Mouse (Mus musculus) forebrain, embryonic 14.5 days (tissue): Measurements from ENCODE around the gene Retsat. TPM values are rescaled to one million over a fixed set of nuclear protein-coding genes. Genes with fewer than 3 reads are reported as not detected.

ENCODE experiments used
- ATAC-seq: fragments of 200-750 bp; cut with Nextera tagmentation; 2 replicates; pipeline ENCODE4 v1.8.0; 2017; ENCODE audit warnings: mild to moderate bottlenecking, moderate library complexity
- DNase-seq: peaks from one replicate; pipeline ENCODE4 v3.0.0-alpha.2; 2015; ENCODE audit warnings: low spot score
- H3K27ac ChIP-seq: fragments of 300-500 bp; sonication (generic); 2 replicates; pipeline ENCODE4 v1.5.1; 2014; ENCODE audit warnings: low read depth, mild to moderate bottlenecking, control low read depth, low read length, moderate library complexity
- H3K27me3 ChIP-seq: fragments of 300-500 bp; sonication (generic); replicated peaks from 2 replicates; pipeline ENCODE4 v1.6.1; 2014; ENCODE audit warnings: low read length, control low read depth, mixed read lengths; ENCODE audit not compliant: control insufficient read depth, insufficient read depth
- H3K36me3 ChIP-seq: fragments of 300-500 bp; sonication (generic); 2 replicates; pipeline ENCODE4 v1.6.1; 2014; ENCODE audit warnings: low read length, control low read depth; ENCODE audit not compliant: control insufficient read depth, insufficient read depth
- H3K4me1 ChIP-seq: fragments of 300-500 bp; sonication (generic); 2 replicates; pipeline ENCODE4 v1.6.1; 2014; ENCODE audit warnings: antibody characterized with exemption, low read length, control low read depth; ENCODE audit not compliant: control insufficient read depth, insufficient read depth
- H3K4me2 ChIP-seq: fragments of 300-500 bp; sonication (generic); 2 replicates; pipeline ENCODE4 v1.6.1; 2014; ENCODE audit warnings: mild to moderate bottlenecking, control low read depth, low read length
- H3K4me3 ChIP-seq: fragments of 300-500 bp; sonication (generic); 2 replicates; pipeline ENCODE4 v1.5.1; 2014; ENCODE audit warnings: low read depth, low read length, control low read depth
- H3K9ac ChIP-seq: fragments of 300-500 bp; sonication (generic); 2 replicates; pipeline ENCODE4 v1.6.1; 2014; ENCODE audit warnings: mild to moderate bottlenecking, low read length, control low read depth, moderate library complexity
- H3K9me3 ChIP-seq: fragments of 300-500 bp; sonication (generic); replicated peaks from 2 replicates; pipeline ENCODE4 v1.6.1; 2016; ENCODE audit warnings: low read length, control low read depth, mixed read lengths; ENCODE audit not compliant: control insufficient read depth
- WGBS: fragments of 180-500 bp; shearing (Covaris S2); extraction: QIAGEN DNeasy Blood & Tissue Kit; methylation state at CpG from one replicate; pipeline ENCODE4 v1.1.7; 2014; 5-methylcytosine and 5-hydroxymethylcytosine counted together
- polyA plus RNA-seq: library from polyadenylated mRNA; unstranded; fragments of >200 nt; fragmentation: Nextera tagmentation; extraction: Ambion mirVana; gene quantifications from 2 replicates; pipeline ENCODE4 v1.2.1, GENCODE M21; 2014

Retsat gene
- polyA plus RNA-seq, 1 experiment from 2014 or later, result 8.4 TPM

- WGBS, result 72% methylated on average over 11 of the region's 11 CpGs
- DNase-seq, result no peak
- H3K4me1 ChIP-seq, result no peaks in the 10 kb centered on the region
These were observed 16.5 kb upstream of the Retsat start for GRCm38 (mm10) chr6:72581625-72582382.

GRCm38 (mm10) chr6:72583211-72583839 lies 14.9 kb upstream of the Retsat start:
- ATAC-seq, result no peak
- no peaks in the 10 kb centered on the region for H3K4me1 ChIP-seq
- H3K27me3 ChIP-seq, result no peaks in the 10 kb centered on the region
- WGBS, result 86% methylated on average over 4 of the region's 4 CpGs
- no peak overlapping the region for H3K27ac ChIP-seq
- H3K36me3 ChIP-seq, result no peaks in the 10 kb centered on the region
- H3K9ac ChIP-seq, result no peak overlapping the region
- no peak overlapping the region for H3K4me2 ChIP-seq
- H3K4me3 ChIP-seq, result no peak overlapping the region
- no peak for DNase-seq
- no peaks in the 10 kb centered on the region for H3K9me3 ChIP-seq

More at GRCm38 (mm10) chr6:72581625-72582382, 16.5 kb upstream of the Retsat start:
- Histone ChIP-seq H3K9me3 (no peaks in the 10 kb centered on the region), H3K4me3 (no peak overlapping the region), H3K27me3 (no peaks in the 10 kb centered on the region), H3K9ac (no peak overlapping the region), H3K4me2 (no peak overlapping the region), H3K27ac (no peak overlapping the region), H3K36me3 (0 out of 2 replicates have a peak, but pooled peaks cover 2% of the 10 kb centered on the region)
- ATAC-seq, result no peak

GRCm38 (mm10) chr6:72584154-72584553 lies 14.1 kb upstream of the Retsat start:
- no peak overlapping the region for H3K4me3 ChIP-seq
- DNase-seq (no peak), ATAC-seq (no peak)
- 89% methylated on average over 11 of the region's 11 CpGs for WGBS
- no peak overlapping the region for H3K9ac ChIP-seq
- no peak overlapping the region for H3K27ac ChIP-seq
- no peaks in the 10 kb centered on the region for H3K27me3 ChIP-seq
- H3K36me3 ChIP-seq, result no peaks in the 10 kb centered on the region
- H3K4me1 ChIP-seq, result no peaks in the 10 kb centered on the region
- H3K9me3 ChIP-seq, result no peaks in the 10 kb centered on the region
- H3K4me2 ChIP-seq, result no peak overlapping the region

- ATAC-seq (no peak), DNase-seq (no peak)
- Histone ChIP-seq H3K9ac (no peak overlapping the region), H3K27ac (no peak overlapping the region), H3K9me3 (no peaks in the 10 kb centered on the region), H3K4me2 (no peak overlapping the region), H3K27me3 (no peaks in the 10 kb centered on the region), H3K4me3 (no peak overlapping the region), H3K4me1 (no peaks in the 10 kb centered on the region), H3K36me3 (no peaks in the 10 kb centered on the region)
- WGBS, result 73% methylated on average over 3 of the region's 3 CpGs
These were observed 11.6 kb upstream of the Retsat start for GRCm38 (mm10) chr6:72586701-72587100.

GRCm38 (mm10) chr6:72588307-72588706 lies 10.0 kb upstream of the Retsat start:
- H3K9ac ChIP-seq, result no peak overlapping the region
- no peaks in the 10 kb centered on the region for H3K4me1 ChIP-seq
- H3K27ac ChIP-seq, result no peak overlapping the region
- no peaks in the 10 kb centered on the region for H3K9me3 ChIP-seq
- no peaks in the 10 kb centered on the region for H3K36me3 ChIP-seq
- H3K4me3 ChIP-seq, result no peak overlapping the region
- H3K27me3 ChIP-seq, result no peaks in the 10 kb centered on the region
- H3K4me2 ChIP-seq, result no peak overlapping the region
- DNase-seq, result no peak
- ATAC-seq, result no peak

- Histone ChIP-seq H3K27ac (no peak overlapping the region), H3K36me3 (no peaks in the 10 kb centered on the region), H3K4me3 (no peak overlapping the region), H3K9ac (no peak overlapping the region), H3K9me3 (no peaks in the 10 kb centered on the region), H3K4me1 (no peaks in the 10 kb centered on the region), H3K4me2 (no peak overlapping the region), H3K27me3 (no peaks in the 10 kb centered on the region)
- no peak for DNase-seq
- no peak for ATAC-seq
These were observed 8.2 kb upstream of the Retsat start for GRCm38 (mm10) chr6:72590111-72590510.

- Histone ChIP-seq H3K27ac (no peak overlapping the region), H3K27me3 (no peaks in the 10 kb centered on the region), H3K9me3 (no peaks in the 10 kb centered on the region), H3K36me3 (no peaks in the 10 kb centered on the region), H3K4me2 (no peak overlapping the region), H3K4me3 (no peak overlapping the region), H3K4me1 (0 out of 2 replicates have a peak, but pooled peaks cover 3% of the 10 kb centered on the region), H3K9ac (no peak overlapping the region)
- 88% methylated on average over 6 of the region's 6 CpGs for WGBS
- ATAC-seq (no peak), DNase-seq (no peak)
These were observed 5.1 kb upstream of the Retsat start for GRCm38 (mm10) chr6:72593011-72593803.

- ATAC-seq (no peak), DNase-seq (no peak)
- Histone ChIP-seq H3K4me1 (peaks cover 5% of the 10 kb centered on the region; the same call in 1 of the 2 replicates), H3K36me3 (no peaks in the 10 kb centered on the region), H3K9ac (no peak overlapping the region), H3K27me3 (no peaks in the 10 kb centered on the region), H3K27ac (no peak overlapping the region), H3K9me3 (no peaks in the 10 kb centered on the region), H3K4me2 (no peak overlapping the region), H3K4me3 (no peak overlapping the region)
- WGBS, result 74% methylated on average over 5 of the region's 5 CpGs
These were observed 4.4 kb upstream of the Retsat start for GRCm38 (mm10) chr6:72593914-72594313.
